Mouse (Mus musculus) c-Kit-negative CD71-positive TER-119-positive erythroid progenitor cells, embryonic 14.5 days (primary cell): ENCODE results near the gene Dyx1c1.

Source experiments
- DNase-seq: peaks from one replicate; pipeline ENCODE4 v3.0.0-alpha.2; 2013; ENCODE audit warnings: low read depth, low spot score

Gene Dyx1c1

GRCm38 (mm10) chr9:72958521-72959450 is at the start of gene Dyx1c1, which contains the start of gene Gm44503:
Dyx1c1 (plus strand) TSS chr9:72958785.
Gm44503 (plus strand) TSS chr9:72958852.
- no peak for DNase-seq

GRCm38 (mm10) chr9:72911381-72911780 is 47.2 kb upstream of the Dyx1c1 start:
- DNase-seq: no peak

DNA sequence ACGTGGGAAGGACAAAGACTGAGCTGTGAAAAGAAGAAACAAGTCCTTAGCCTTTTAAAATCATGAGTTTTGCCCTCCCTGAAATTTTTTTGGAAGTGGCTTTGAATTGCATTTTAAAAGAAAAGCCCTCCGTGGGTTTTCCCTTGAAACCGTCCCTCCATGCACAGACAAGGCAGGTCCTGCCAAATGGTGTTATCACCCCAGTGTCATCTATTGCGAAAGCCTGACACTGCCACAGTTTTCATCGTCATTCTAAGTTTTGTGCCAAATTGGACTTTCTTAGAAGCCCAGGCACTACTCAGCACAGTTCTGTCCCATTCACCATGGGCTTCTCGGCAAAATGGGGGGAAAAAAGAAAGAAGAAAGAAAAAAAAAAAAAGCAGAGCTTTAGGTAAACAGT is 45.0 kb upstream of the Dyx1c1 start:
- DNase-seq: no peak

DNA sequence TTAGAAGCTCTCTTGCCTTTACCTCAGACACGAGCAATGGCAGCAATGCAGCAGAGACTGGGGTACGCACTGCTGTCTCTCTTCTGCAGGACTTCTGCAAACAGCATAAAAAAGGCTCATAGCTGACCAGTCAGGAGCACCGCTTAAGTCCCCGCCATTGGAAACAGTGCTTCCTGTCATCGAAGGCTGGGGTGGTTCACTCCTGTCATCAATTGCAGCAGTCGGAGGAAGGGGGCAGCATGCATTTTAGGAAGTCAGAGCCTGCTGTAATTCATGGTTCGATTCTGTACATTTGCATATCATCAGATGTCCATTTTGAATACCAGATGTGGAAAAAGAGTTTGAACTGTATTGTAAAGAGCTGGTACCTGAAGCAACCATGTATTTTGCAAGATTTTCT is 42.9 kb upstream of the Dyx1c1 start:
- DNase-seq: no peak

- no peak for DNase-seq
These were observed 35.5 kb upstream of the Dyx1c1 start for GRCm38 (mm10) chr9:72923068-72923467.

- no peak for DNase-seq
These were observed 33.3 kb upstream of the Dyx1c1 start, which contains the start of gene Pygo1 for GRCm38 (mm10) chr9:72925021-72925934. Pygo1 (plus strand) TSS chr9:72925645.

DNA sequence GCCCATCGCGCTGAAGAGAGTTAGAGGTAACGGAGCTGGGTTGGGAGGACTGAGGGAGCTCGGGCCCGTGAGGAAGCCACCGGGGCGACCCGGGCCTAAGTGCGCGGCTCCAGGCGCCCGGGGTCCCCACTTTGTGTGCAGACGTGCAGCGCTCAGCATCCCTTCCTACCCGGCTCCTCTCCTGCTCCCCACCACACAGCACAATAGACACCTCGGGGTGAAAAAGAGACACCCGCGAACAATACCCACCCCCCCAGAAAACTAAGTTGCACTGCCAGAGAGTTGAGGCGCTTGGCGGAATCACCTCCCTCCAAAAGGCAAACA is 32.7 kb upstream of the Dyx1c1 start:
- DNase-seq: no peak

GRCm38 (mm10) chr9:72931166-72931790 is 27.3 kb upstream of the Dyx1c1 start:
- no peak for DNase-seq

DNA sequence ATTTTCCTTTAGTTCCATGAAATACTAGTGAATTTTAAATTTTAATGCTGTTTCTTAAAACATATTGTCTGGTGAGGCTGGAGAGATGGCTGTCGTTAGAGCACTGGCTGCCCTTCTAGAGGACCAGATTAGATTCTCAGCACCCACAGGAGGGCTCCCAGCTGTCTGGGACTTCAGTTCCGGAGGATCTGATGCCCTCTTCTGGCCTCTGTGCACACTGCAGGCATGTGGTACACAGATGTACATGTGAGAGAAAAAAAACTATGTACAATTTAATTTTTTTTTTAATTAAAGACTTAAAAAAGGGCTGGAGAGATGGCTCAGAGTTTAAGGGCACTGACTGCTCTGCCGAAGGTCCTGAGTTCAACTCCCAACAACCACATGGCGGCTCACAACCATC is 23.3 kb upstream of the Dyx1c1 start:
- DNase-seq: no peak

- no peak for DNase-seq
These were observed 22.3 kb upstream of the Dyx1c1 start for GRCm38 (mm10) chr9:72936301-72936700.

- no peak for DNase-seq
These were observed 15.2 kb upstream of the Dyx1c1 start for GRCm38 (mm10) chr9:72943424-72943823.

- no peak for DNase-seq
These were observed 14.3 kb upstream of the Dyx1c1 start for GRCm38 (mm10) chr9:72944286-72944685.

DNA sequence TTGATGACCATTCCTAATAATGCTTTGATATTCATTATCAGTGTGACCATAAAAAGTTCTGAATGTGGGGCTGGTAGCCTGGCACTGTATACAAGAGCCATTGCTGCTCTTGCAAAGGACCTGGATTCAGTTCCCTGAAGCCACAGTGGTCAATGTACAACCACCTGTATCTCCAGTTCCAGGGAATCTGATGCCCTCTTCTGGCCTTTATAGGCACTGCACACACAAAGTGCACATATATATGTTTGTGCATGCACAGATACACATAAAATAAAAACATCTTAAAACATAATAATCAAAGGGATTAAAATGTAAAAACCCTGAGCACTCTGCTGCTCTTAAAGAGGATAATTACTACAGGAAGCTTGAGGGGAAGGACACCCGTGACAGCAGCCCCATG is 11.6 kb upstream of the Dyx1c1 start:
- no peak for DNase-seq

- DNase-seq: no peak
These were observed 9.0 kb upstream of the Dyx1c1 start for GRCm38 (mm10) chr9:72949572-72949971.

- DNase-seq: no peak
These were observed 3.8 kb upstream of the Dyx1c1 start for GRCm38 (mm10) chr9:72954746-72955145.

- DNase-seq: no peak
These were observed 3.0 kb upstream of the Dyx1c1 start for GRCm38 (mm10) chr9:72955546-72955945.

GRCm38 (mm10) chr9:72961346-72961745 is 2.8 kb downstream of the Dyx1c1 start:
- no peak for DNase-seq

- no peak for DNase-seq
These were observed 3.4 kb downstream of the Dyx1c1 start for GRCm38 (mm10) chr9:72961959-72962358.

- DNase-seq: no peak
These were observed 9.9 kb downstream of the Dyx1c1 start for GRCm38 (mm10) chr9:72968349-72969061.

DNA sequence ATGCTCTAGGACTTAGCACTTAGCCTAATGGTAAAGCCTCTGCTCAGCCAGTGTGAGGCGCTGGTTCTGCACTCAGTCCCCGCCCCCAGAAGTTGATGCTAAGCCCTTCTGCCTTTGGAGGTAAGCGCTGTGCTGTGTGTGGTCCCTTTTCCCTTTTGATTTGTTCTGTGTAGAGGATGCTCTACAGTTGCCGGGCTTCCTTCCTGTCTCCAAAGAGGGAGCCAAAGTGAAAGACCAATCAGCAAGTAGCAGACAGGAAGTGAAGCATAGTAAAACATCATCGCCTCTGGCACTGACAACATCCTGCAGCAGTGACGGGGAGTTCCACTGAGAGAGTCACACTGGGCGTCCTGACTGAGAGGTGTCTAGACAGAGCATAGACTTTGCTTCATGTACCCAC is 11.3 kb downstream of the Dyx1c1 start:
- no peak for DNase-seq

- DNase-seq: no peak
These were observed 13.8 kb downstream of the Dyx1c1 start for GRCm38 (mm10) chr9:72972435-72972834.
